Mouse (Mus musculus) heart, embryonic 12.5 days (tissue): Measurements from ENCODE around the gene Sdr9c7. TPM values are rescaled to one million over a fixed set of nuclear protein-coding genes. Genes with fewer than 3 reads are reported as not detected.
"Not testable (repeated sequence)": the region's sequence is repeated elsewhere in the genome, so short reads cannot be mapped to it uniquely, and the experiment has no call there.

Source experiments
- ATAC-seq: fragments of 200-750 bp; cut with Nextera tagmentation; 2 replicates; pipeline ENCODE4 v1.8.0; 2017; ENCODE audit warnings: moderate TSS enrichment, moderate library complexity; ENCODE audit not compliant: insufficient number of reproducible peaks, low FRiP score
- H3K27ac ChIP-seq: fragments of 300-500 bp; sonication (generic); 2 replicates; pipeline ENCODE4 v1.5.1; 2016; ENCODE audit warnings: mild to moderate bottlenecking, moderate library complexity; ENCODE audit not compliant: poor library complexity, severe bottlenecking
- H3K27me3 ChIP-seq: fragments of 300-500 bp; sonication (generic); replicated peaks from 2 replicates; pipeline ENCODE4 v1.6.1; 2016; ENCODE audit warnings: mild to moderate bottlenecking, moderate library complexity
- H3K36me3 ChIP-seq: fragments of 300-500 bp; sonication (generic); 2 replicates; pipeline ENCODE4 v1.6.1; 2016; ENCODE audit warnings: mild to moderate bottlenecking, moderate library complexity
- H3K4me1 ChIP-seq: fragments of 300-500 bp; sonication (generic); replicated peaks from 2 replicates; pipeline ENCODE4 v1.6.1; 2016; ENCODE audit warnings: mild to moderate bottlenecking
- H3K4me2 ChIP-seq: fragments of 300-500 bp; sonication (generic); 2 replicates; pipeline ENCODE4 v1.6.1; 2016; ENCODE audit warnings: mild to moderate bottlenecking, moderate library complexity
- H3K4me3 ChIP-seq: fragments of 300-500 bp; sonication (generic); 2 replicates; pipeline ENCODE4 v1.5.1; 2016; ENCODE audit warnings: mild to moderate bottlenecking
- H3K9ac ChIP-seq: fragments of 300-500 bp; sonication (generic); 2 replicates; pipeline ENCODE4 v1.6.1; 2016; ENCODE audit warnings: mild to moderate bottlenecking, moderate library complexity
- H3K9me3 ChIP-seq: fragments of 300-500 bp; sonication (generic); replicated peaks from 2 replicates; pipeline ENCODE4 v1.6.1; 2016; ENCODE audit warnings: mild to moderate bottlenecking, moderate library complexity
- WGBS: fragments of 180-500 bp; shearing (Covaris S2); methylation state at CpG from one replicate; pipeline ENCODE4 v1.1.7; 2016; 5-methylcytosine and 5-hydroxymethylcytosine counted together
- polyA plus RNA-seq: library from polyadenylated mRNA; unstranded; fragments of >200 nt; fragmentation: Nextera tagmentation; extraction: Ambion mirVana; gene quantifications from 2 replicates; pipeline ENCODE4 v1.2.1, GENCODE M21; 2016

Gene Sdr9c7
- polyA plus RNA-seq, 1 experiment from 2014 or later: not detected

DNA sequence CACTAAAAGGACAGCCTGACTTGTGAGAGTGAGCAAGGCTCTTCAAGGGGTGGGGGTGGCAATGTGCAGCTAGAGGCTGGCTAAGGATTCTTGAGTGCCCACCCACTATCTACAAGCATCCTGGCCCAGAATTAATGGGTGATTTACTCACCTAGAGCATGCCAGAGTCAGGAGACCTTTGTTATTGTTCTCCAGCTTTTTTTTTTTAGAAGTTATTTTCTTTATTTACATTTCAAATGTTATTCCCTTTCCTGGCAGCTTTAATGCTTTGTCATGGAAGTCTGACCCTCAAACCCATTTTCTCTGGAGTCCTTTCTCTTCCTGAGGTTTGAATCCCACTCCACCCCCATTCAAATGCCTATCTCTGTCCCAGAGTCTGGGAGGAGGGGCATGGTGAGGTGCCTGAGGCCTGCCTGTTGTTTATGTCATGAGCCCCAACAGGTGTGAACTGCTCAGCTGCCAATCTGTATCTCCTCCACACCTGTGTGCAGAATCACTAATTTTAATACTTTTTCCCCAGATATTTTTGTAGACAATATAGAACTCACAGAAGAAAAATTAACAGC is 9.2 kb downstream of the Sdr9c7 start:
- Histone ChIP-seq H3K27me3 (no peaks in the 10 kb centered on the region), H3K4me1 (peaks cover 7% of the 10 kb centered on the region; the same call in 1 of the 2 replicates), H3K9me3 (no peaks in the 10 kb centered on the region), H3K4me3 (no peak overlapping the region), H3K4me2 (no peak overlapping the region), H3K9ac (no peak overlapping the region), H3K27ac (no peak overlapping the region), H3K36me3 (no peaks in the 10 kb centered on the region)
- ATAC-seq: no peak

DNA sequence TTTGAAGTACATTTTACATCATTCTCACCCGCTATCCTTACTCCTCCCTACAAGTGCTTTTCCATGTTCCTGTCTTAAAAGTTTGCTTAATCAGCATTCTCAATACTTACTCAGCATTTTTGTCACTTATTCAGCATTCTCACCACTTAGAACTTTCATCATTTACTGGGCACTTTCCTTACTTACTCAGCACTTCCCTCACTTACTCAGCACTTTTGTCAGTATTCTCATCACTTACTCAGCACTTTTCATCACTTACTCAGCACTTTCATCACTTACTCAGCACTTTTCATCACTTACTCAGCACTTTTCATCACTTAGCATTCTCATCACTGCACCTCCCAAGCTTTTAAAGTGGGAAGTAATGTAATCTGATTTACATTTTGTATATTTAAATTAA is 17.3 kb downstream of the Sdr9c7 start:
- H3K36me3 ChIP-seq: no peaks in the 10 kb centered on the region
- H3K9me3 ChIP-seq: no peaks in the 10 kb centered on the region
- H3K4me2 ChIP-seq: no peak overlapping the region
- 83% methylated on average over 1 of the region's 1 CpGs for WGBS
- H3K27me3 ChIP-seq: no peaks in the 10 kb centered on the region
- no peak for ATAC-seq
- H3K4me1 ChIP-seq: no peaks in the 10 kb centered on the region
- no peak overlapping the region for H3K9ac ChIP-seq
- H3K27ac ChIP-seq: no peak overlapping the region
- H3K4me3 ChIP-seq: no peak overlapping the region

DNA sequence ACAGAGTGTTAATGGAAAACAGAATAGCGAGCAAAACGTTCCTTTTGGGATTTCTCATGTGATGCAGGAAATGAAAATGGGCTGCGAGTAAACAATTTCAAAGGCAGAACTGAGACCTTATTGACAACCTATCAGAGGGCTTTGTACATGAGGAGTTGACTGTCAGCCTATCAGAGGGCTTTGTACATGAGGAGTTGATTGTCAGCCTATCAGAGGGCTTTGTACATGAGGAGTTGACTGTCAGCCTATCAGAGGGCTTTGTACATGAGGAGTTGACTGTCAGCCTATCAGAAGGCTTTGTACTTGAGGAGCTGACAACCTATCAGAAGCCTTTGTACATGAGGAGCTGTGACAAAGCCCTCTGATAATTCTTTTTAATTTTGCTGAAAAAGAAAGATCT is 18.9 kb downstream of the Sdr9c7 start:
- 76% methylated on average over 3 of the region's 3 CpGs for WGBS
- H3K36me3 ChIP-seq, H3K4me3 ChIP-seq, H3K4me2 ChIP-seq, H3K27me3 ChIP-seq, H3K9ac ChIP-seq, H3K4me1 ChIP-seq, ATAC-seq, H3K27ac ChIP-seq, H3K9me3 ChIP-seq: not testable (repeated sequence)

DNA sequence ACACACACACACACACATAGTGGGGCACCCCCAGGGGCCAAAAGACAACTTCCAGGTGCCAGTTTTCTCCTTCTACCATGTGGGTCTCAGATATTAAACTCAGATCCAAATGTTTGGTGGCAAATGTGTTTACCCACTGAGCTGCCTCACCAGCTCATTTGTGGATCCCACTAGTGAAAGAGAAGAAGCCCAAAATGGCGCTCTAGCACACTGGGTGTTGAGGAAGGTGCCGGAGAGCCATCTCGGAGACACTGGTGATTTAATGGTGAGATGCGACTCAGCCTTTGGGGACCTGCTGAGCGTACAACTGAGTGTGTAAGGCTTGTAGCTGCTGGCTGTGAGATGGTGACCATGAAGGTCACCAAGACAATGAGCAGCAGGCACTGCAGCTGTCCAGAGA is 19.3 kb downstream of the Sdr9c7 start:
- no peak for ATAC-seq

DNA sequence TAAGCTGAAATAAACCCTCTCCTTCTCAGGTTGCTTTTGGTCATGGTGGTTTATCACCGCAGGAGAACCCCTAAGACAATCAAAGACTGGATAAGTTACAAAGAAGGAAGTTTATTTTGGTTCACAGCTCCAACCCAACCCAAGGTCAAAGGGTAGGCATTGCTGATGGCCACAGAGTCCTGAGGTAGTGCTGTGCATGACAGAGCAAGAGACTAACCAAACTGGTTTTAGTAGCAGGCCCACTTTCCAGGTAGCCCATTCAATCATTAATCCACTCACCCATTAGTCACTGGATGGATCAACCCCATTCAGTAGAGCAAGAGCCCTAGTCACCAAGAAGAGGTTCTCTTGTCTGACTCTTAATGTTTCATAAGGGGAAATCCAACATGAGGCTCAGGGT is 23.9 kb downstream of the Sdr9c7 start:
- H3K4me2 ChIP-seq: no peak overlapping the region
- H3K36me3 ChIP-seq: no peaks in the 10 kb centered on the region
- H3K9ac ChIP-seq: no peak overlapping the region
- H3K27me3 ChIP-seq: no peaks in the 10 kb centered on the region
- H3K9me3 ChIP-seq: no peaks in the 10 kb centered on the region
- H3K4me3 ChIP-seq: no peak overlapping the region
- 83% methylated on average over 1 of the region's 1 CpGs for WGBS
- ATAC-seq: no peak
- H3K27ac ChIP-seq: no peak overlapping the region
- H3K4me1 ChIP-seq: no peaks in the 10 kb centered on the region

More for the DNA sequence above, 19.3 kb downstream of the Sdr9c7 start:
- Histone ChIP-seq H3K4me3 (no peak overlapping the region), H3K4me1 (no peaks in the 10 kb centered on the region), H3K27me3 (no peaks in the 10 kb centered on the region), H3K9ac (no peak overlapping the region), H3K27ac (no peak overlapping the region), H3K9me3 (no peaks in the 10 kb centered on the region), H3K36me3 (no peaks in the 10 kb centered on the region), H3K4me2 (no peak overlapping the region)
- 90% methylated on average over 5 of the region's 5 CpGs for WGBS

DNA sequence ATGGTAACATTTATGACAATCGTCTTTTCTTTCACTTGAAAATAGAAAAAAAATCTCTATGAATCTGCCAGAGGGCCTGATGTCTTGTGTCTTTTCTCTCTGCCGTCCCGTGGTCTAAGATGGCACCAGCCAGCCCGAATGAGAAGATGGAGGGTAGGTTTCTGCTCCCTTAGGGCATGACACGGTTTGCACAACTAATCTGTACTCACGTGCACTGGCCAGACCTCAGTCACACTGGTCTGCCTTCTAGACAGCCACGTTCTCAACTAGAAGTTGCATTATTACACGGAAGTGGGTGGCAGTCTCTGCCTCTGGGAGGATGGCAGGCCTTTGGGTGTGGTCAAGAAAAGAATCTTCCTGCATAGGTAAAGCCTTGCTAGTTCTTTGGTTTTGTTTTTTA is 24.7 kb downstream of the Sdr9c7 start:
- H3K4me1 ChIP-seq: no peaks in the 10 kb centered on the region
- H3K27ac ChIP-seq: no peak overlapping the region
- no peaks in the 10 kb centered on the region for H3K9me3 ChIP-seq
- no peaks in the 10 kb centered on the region for H3K27me3 ChIP-seq
- no peak overlapping the region for H3K4me2 ChIP-seq
- no peak overlapping the region for H3K9ac ChIP-seq
- no peak for ATAC-seq
- H3K4me3 ChIP-seq: no peak overlapping the region
- 77% methylated on average over 8 of the region's 8 CpGs for WGBS
- H3K36me3 ChIP-seq: no peaks in the 10 kb centered on the region

DNA sequence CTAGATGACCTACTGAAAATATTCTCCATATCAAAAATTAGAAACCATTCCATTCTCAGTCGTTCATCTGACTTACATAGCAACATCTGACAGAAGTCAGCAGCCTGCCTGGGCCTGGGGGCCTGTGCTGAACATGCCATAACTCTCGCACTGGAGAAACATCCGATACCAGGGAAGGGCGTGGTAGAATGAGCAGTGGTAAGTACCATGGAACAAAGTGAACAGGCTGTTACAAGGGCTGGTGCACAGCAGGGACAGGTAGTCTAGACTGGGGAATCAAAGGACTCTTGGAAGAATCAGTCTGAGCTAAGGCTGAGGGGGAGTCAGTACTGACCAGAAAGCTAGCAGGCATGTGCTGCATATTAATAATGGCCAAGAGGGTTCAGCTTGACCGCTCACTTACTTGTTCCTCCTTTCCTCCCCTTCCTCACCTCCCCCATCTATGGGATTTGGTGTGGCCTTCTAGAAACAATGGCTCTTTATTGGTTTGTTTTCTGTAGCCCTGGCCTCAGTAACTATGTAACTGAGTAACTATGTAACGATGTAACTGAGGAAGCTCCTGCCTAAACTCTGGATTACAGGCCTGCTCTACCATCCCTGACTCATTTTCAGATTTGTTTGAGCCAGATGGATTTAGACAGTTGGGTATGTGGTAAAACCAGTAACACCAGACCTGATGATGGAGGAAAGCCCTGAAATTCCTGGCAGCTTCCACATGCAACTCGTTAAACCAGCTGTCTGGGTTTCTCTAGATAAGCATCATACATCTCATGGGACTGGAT is 26.5 kb downstream of the Sdr9c7 start:
- Histone ChIP-seq H3K4me1 (no peaks in the 10 kb centered on the region), H3K27ac (no peak overlapping the region), H3K36me3 (no peaks in the 10 kb centered on the region), H3K9ac (no peak overlapping the region), H3K9me3 (no peaks in the 10 kb centered on the region), H3K27me3 (no peaks in the 10 kb centered on the region), H3K4me2 (no peak overlapping the region), H3K4me3 (no peak overlapping the region)
- 55% methylated on average over 7 of the region's 7 CpGs for WGBS
- ATAC-seq: no peak

DNA sequence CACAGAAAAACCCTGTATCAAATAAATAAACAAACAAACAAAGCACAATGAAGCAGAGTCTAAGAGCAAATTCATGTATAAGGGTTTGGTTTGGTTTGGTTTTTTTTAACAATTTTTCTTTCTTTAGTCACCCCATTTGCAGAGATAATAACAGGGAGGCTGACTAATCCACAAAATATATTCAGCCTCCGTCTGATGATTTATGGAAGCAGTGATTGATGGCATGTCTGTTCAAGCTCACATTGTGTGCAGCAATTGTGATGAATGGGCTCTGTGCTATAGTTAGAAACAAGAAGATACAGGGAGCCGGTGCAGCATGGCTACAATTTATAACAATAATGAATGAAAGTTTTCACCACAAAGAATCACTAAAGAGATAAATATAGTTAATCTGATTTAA is 29.4 kb downstream of the Sdr9c7 start:
- ATAC-seq: no peak
- H3K27me3 ChIP-seq: no peaks in the 10 kb centered on the region
- no peaks in the 10 kb centered on the region for H3K4me1 ChIP-seq
- H3K9ac ChIP-seq: no peak overlapping the region
- no peak overlapping the region for H3K4me2 ChIP-seq
- H3K9me3 ChIP-seq: 0 out of 2 replicates have a peak, but pooled peaks cover 2% of the 10 kb centered on the region
- 42% methylated on average over 2 of the region's 2 CpGs for WGBS
- H3K4me3 ChIP-seq: no peak overlapping the region
- H3K36me3 ChIP-seq: no peaks in the 10 kb centered on the region
- H3K27ac ChIP-seq: no peak overlapping the region

DNA sequence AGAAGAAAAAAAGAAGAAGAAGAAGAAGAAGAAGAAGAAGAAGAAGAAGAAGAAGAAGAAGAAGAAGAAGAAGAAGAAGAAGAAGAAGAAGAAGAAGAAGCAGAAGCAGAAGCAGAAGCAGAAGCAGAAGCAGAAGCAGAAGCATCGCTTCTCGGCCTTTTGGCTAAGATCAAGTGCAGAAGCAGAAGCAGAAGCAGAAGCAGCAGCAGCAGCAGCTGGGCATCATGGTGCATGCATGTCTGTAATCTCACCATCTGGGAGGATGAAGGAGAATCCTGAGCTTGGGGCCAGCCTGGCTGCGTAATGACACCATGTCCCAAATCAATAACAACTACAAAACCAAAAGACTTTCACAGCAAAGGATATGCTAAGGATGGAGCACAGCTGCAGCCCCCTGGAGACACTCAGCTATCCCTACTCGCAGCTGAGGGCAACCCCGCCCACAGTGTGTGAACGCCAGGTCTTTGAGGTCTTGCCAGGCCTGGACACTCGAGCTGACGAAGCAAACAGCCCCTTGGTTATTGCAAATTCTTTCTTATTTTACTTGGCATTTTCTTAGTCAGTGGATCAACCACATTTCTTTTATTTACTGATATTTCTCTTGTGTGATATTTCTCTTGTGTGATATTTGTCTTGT is 34.1 kb downstream of the Sdr9c7 start:
- H3K9me3 ChIP-seq: 0 out of 2 replicates have a peak, but pooled peaks cover 2% of the 10 kb centered on the region
- ATAC-seq: no peak
- 62% methylated on average over 8 of the region's 8 CpGs for WGBS

DNA sequence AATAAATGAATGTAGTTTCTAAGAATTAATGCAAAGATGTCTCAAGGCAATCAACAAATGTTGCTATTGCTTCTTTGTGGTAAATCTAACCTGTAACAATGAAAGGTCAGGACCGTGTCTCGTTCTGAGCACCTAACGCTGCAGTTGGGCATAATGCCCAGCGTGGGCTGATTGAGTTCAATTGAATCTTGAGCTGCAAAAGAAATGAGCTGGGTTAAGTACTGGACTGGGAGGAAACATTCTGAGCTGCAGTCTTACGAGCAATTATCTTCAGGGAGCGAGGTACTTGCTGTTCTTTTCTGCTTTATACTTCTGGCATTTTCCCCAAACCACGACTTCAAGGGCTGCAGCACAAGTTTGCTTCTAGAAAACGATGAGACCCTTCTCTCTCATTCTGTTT is 38.0 kb downstream of the Sdr9c7 start:
- Histone ChIP-seq H3K9ac (no peak overlapping the region), H3K27me3 (no peaks in the 10 kb centered on the region), H3K9me3 (no peaks in the 10 kb centered on the region), H3K36me3 (no peaks in the 10 kb centered on the region), H3K27ac (no peak overlapping the region), H3K4me2 (no peak overlapping the region), H3K4me1 (no peaks in the 10 kb centered on the region), H3K4me3 (no peak overlapping the region)
- 82% methylated on average over 8 of the region's 8 CpGs for WGBS
- ATAC-seq: no peak

More for the DNA sequence above, 34.1 kb downstream of the Sdr9c7 start:
- Histone ChIP-seq H3K27me3 (no peaks in the 10 kb centered on the region), H3K9ac (no peak overlapping the region), H3K4me3 (no peak overlapping the region), H3K36me3 (no peaks in the 10 kb centered on the region), H3K27ac (no peak overlapping the region), H3K4me1 (no peaks in the 10 kb centered on the region), H3K4me2 (no peak overlapping the region)

DNA sequence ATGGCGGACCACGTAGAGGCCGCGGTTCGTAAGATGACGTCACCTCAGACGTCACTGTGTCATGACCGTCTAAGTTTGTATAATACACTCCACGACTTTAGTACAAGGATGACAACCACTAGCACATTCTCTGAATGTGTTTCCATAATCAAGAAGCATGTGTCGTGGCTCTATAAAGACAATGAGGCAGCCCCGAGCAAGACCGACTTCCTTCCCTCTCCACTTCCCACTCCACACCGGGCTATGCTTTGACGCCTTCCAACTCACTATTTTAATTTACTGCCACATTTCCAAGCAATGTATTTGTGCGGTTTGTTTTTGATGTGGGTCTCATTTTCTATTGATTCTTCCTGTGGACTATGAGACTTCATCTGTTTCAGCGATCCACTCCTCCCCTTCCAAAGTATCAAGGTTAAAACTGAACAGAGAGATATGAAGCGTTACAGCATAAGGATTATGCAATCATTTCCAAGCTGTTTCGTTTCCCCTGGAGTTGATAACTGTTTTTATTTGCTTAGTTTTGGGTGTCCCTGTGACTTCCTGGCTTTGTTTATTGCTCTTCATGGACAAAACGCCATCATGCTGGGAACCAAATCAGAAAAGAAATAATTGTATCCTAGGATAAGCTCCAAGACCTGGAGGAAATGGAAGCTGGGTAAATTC is 38.6 kb downstream of the Sdr9c7 start:
- Histone ChIP-seq H3K27me3 (no peaks in the 10 kb centered on the region), H3K9ac (no peak overlapping the region), H3K4me1 (no peaks in the 10 kb centered on the region), H3K4me2 (no peak overlapping the region), H3K9me3 (no peaks in the 10 kb centered on the region), H3K27ac (no peak overlapping the region), H3K4me3 (no peak overlapping the region), H3K36me3 (no peaks in the 10 kb centered on the region)
- ATAC-seq: no peak
- WGBS: 76% methylated on average over 19 of the region's 19 CpGs
